Mouse (Mus musculus) kidney, postnatal 0 days (tissue): ENCODE measurements around the gene Stxbp5. TPM values are rescaled to one million over a fixed set of nuclear protein-coding genes. Genes with fewer than 3 reads are reported as not detected.
A peak's percentile ranks its signal among the peaks of the same experiment; 100 is the strongest.

Source experiments
- ATAC-seq: fragments of 200-750 bp; cut with Nextera tagmentation; replicated peaks from 2 replicates; pipeline ENCODE4 v1.8.0; 2017; ENCODE audit warnings: low read depth, moderate number of reproducible peaks, moderate TSS enrichment, moderate library complexity; ENCODE audit not compliant: low FRiP score
- DNase-seq: peaks from one replicate; pipeline ENCODE4 v3.0.0-alpha.2; 2016; ENCODE audit warnings: low spot score
- H3K27ac ChIP-seq: fragments of 300-500 bp; sonication (generic); 2 replicates; pipeline ENCODE4 v1.5.1; 2014; ENCODE audit warnings: mild to moderate bottlenecking
- H3K27me3 ChIP-seq: fragments of 300-500 bp; sonication (generic); 2 replicates; pipeline ENCODE4 v1.6.1; 2014; ENCODE audit warnings: low read length, mixed read lengths; ENCODE audit not compliant: insufficient read depth
- H3K36me3 ChIP-seq: fragments of 300-500 bp; sonication (generic); 2 replicates; pipeline ENCODE4 v1.6.1; 2014; ENCODE audit warnings: low read length, mixed read lengths; ENCODE audit not compliant: insufficient read depth
- H3K4me1 ChIP-seq: fragments of 300-500 bp; sonication (generic); replicated peaks from 2 replicates; pipeline ENCODE4 v1.6.1; 2014; ENCODE audit warnings: antibody characterized with exemption, low read length, mixed read lengths; ENCODE audit not compliant: insufficient read depth
- H3K4me2 ChIP-seq: fragments of 300-500 bp; sonication (generic); 2 replicates; pipeline ENCODE4 v1.6.1; 2014; ENCODE audit warnings: mild to moderate bottlenecking, low read length, moderate library complexity, mixed read lengths
- H3K4me3 ChIP-seq: fragments of 300-500 bp; sonication (generic); replicated peaks from 2 replicates; pipeline ENCODE4 v1.5.1; 2014; ENCODE audit warnings: low read depth, low read length
- H3K9ac ChIP-seq: fragments of 300-500 bp; sonication (generic); 2 replicates; pipeline ENCODE4 v1.6.1; 2014; ENCODE audit warnings: low read depth, low read length
- H3K9me3 ChIP-seq: fragments of 300-500 bp; sonication (generic); replicated peaks from 2 replicates; pipeline ENCODE4 v1.6.1; 2016; ENCODE audit warnings: low read length, inconsistent platforms, mixed read lengths
- CTCF ChIP-seq: IDR thresholded peaks from 2 replicates; pipeline ENCODE4 v1.5.1; 2016; ENCODE audit warnings: antibody characterized with exemption, low read depth, mild to moderate bottlenecking, moderate library complexity
- WGBS: fragments of 180-500 bp; shearing (Covaris S2); extraction: QIAGEN DNeasy Blood & Tissue Kit; methylation state at CpG from one replicate; pipeline ENCODE4 v1.1.7; 2014; 5-methylcytosine and 5-hydroxymethylcytosine counted together
- polyA plus RNA-seq: library from polyadenylated mRNA; unstranded; fragments of >200 nt; fragmentation: Nextera tagmentation; extraction: Ambion mirVana; gene quantifications from 2 replicates; pipeline ENCODE4 v1.2.1, GENCODE M21; 2015

Stxbp5 gene
- polyA plus RNA-seq, 1 experiment from 2014 or later, result 3.4 TPM

GRCm38 (mm10) chr10:9790947-9791346 lies 109.9 kb downstream of the Stxbp5 start:
- Histone ChIP-seq H3K36me3 (peaks cover 12% of the 10 kb centered on the region; the same call in 1 of the 2 replicates), H3K9me3 (no peaks in the 10 kb centered on the region), H3K4me1 (no peaks in the 10 kb centered on the region), H3K9ac (no peak overlapping the region), H3K27ac (no peak overlapping the region), H3K4me2 (no peak overlapping the region), H3K27me3 (no peaks in the 10 kb centered on the region), H3K4me3 (no peak overlapping the region)
- DNase-seq (no peak), ATAC-seq (no peak)
- 90% methylated on average over 3 of the region's 3 CpGs for WGBS
- peak; percentile 40 for TF ChIP-seq CTCF

GRCm38 (mm10) chr10:9786461-9786860 lies 114.4 kb downstream of the Stxbp5 start:
- Histone ChIP-seq H3K4me3 (no peak overlapping the region), H3K36me3 (peaks cover 12% of the 10 kb centered on the region; the same call in 1 of the 2 replicates), H3K4me2 (no peak overlapping the region), H3K4me1 (no peaks in the 10 kb centered on the region), H3K9ac (no peak overlapping the region), H3K27me3 (no peaks in the 10 kb centered on the region), H3K9me3 (no peaks in the 10 kb centered on the region), H3K27ac (no peak overlapping the region)
- WGBS, result 87% methylated on average over 11 of the region's 11 CpGs
- no peak for TF ChIP-seq CTCF
- no peak for ATAC-seq
- no peak for DNase-seq

GRCm38 (mm10) chr10:9785651-9786050 lies 115.2 kb downstream of the Stxbp5 start:
- no peak for ATAC-seq

DNA sequence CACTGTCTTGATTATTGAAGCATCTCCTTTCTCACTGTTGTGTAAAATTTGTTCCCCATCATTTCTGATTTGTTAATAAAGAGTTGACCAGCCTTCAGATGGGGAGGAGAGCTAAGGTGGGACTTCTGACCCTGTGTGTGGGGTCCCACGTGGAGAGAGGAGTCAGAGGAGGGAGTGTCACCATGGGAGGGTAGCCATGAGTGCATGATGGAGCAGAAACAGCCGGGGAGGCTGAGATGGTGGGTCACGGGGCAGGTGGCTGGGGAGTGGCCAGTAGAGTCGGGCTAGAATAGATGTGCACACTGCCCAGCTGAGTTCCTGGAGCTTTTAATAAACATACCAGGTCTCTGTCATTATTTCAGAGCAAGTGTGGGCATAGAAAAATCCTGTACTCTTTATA lies 121.0 kb downstream of the Stxbp5 start:
- Histone ChIP-seq H3K4me2 (no peak overlapping the region), H3K27me3 (no peaks in the 10 kb centered on the region), H3K27ac (no peak overlapping the region), H3K9ac (no peak overlapping the region), H3K36me3 (no peaks in the 10 kb centered on the region), H3K4me3 (no peak overlapping the region), H3K4me1 (no peaks in the 10 kb centered on the region), H3K9me3 (no peaks in the 10 kb centered on the region)
- TF ChIP-seq CTCF, result no peak
- DNase-seq, result peak; percentile 19
- whole genome bisulfite sequencing, result 34% methylated on average over 4 of the region's 4 CpGs
- ATAC-seq, result peak; percentile 77

More at GRCm38 (mm10) chr10:9785651-9786050, 115.2 kb downstream of the Stxbp5 start:
- Histone ChIP-seq H3K9me3 (no peaks in the 10 kb centered on the region), H3K27ac (no peak overlapping the region), H3K36me3 (peaks cover 7% of the 10 kb centered on the region; the same call in 1 of the 2 replicates), H3K4me3 (no peak overlapping the region), H3K4me2 (no peak overlapping the region), H3K4me1 (no peaks in the 10 kb centered on the region), H3K9ac (no peak overlapping the region), H3K27me3 (no peaks in the 10 kb centered on the region)
- TF ChIP-seq CTCF, result no peak
- DNase-seq, result no peak
- WGBS, result 87% methylated on average over 6 of the region's 6 CpGs

DNA sequence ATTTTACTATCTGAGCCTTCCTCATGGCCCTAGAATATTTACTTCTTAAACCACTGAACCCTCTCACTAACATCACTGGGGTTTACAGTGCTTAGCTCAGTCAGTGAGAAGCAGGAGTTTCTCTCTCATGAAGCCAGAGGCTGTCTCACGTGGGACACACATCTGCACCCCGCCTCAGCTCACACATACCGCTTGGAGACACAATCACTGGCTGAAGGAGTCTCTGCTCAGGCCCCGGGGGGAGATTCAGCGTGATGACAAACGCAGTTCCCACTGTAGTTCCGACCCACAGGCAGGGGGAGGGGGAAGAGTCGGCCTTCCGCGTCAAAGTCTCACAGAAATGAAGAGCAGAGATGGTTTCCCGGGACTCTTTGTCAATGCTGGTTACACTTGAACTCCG lies 130.6 kb downstream of the Stxbp5 start:
- H3K4me1 ChIP-seq, result no peaks in the 10 kb centered on the region
- H3K9ac ChIP-seq, result no peak overlapping the region
- H3K27me3 ChIP-seq, result no peaks in the 10 kb centered on the region
- H3K4me2 ChIP-seq, result no peak overlapping the region
- no peak for DNase-seq
- ATAC-seq, result no peak
- no peak for TF ChIP-seq CTCF
- H3K4me3 ChIP-seq, result no peak overlapping the region
- H3K9me3 ChIP-seq, result no peaks in the 10 kb centered on the region
- WGBS, result 71% methylated on average over 12 of the region's 12 CpGs
- no peak overlapping the region for H3K27ac ChIP-seq
- H3K36me3 ChIP-seq, result 0 out of 2 replicates have a peak, but pooled peaks cover 4% of the 10 kb centered on the region

DNA sequence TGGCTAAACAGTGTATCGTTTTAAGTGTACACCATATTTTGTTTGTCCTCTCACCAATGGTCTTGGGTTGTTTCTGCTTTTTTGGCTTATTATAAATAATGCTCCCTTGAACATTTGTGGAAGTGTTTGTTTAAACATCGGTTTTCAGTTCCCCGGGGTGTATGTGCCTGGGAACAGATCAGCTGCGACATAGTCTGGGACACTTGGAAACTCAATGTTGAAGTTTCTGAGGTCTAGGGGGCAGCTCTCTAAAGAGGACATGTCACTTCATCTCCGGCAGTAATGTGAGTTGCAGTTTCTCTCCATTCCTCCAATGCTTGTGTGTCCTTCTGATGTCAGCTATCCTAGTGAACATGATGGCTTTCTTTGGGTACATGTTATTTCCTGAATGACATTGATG lies 137.0 kb downstream of the Stxbp5 start:
- DNase-seq (no peak), ATAC-seq (no peak)
- Histone ChIP-seq H3K4me3 (no peak overlapping the region), H3K9ac (no peak overlapping the region), H3K27ac (no peak overlapping the region), H3K27me3 (no peaks in the 10 kb centered on the region), H3K4me2 (no peak overlapping the region), H3K36me3 (0 out of 2 replicates have a peak, but pooled peaks cover 7% of the 10 kb centered on the region), H3K4me1 (no peaks in the 10 kb centered on the region), H3K9me3 (no peaks in the 10 kb centered on the region)
- TF ChIP-seq CTCF, result no peak
- WGBS, result 83% methylated on average over 5 of the region's 5 CpGs

GRCm38 (mm10) chr10:9760264-9760663 lies 140.6 kb downstream of the Stxbp5 start:
- ATAC-seq, result no peak
- DNase-seq, result no peak
- Histone ChIP-seq H3K4me2 (no peak overlapping the region), H3K27me3 (no peaks in the 10 kb centered on the region), H3K4me3 (no peak overlapping the region), H3K4me1 (no peaks in the 10 kb centered on the region), H3K9ac (no peak overlapping the region), H3K36me3 (0 out of 2 replicates have a peak, but pooled peaks cover 3% of the 10 kb centered on the region), H3K9me3 (no peaks in the 10 kb centered on the region), H3K27ac (no peak overlapping the region)
- no peak for TF ChIP-seq CTCF
- 79% methylated on average over 8 of the region's 8 CpGs for WGBS
